Mouse (Mus musculus) mouse trophoblast stem cell (cell line): ENCODE data around the gene Zfp593.
"Not testable (repeated sequence)": the region's sequence is repeated elsewhere in the genome, so short reads cannot be mapped to it uniquely, and the experiment has no call there.

Experiments used
- in situ Hi-C, 2 experiments: fragments of 300-500 bp; cut with MseI, MboI; formaldehyde crosslinking; loops; 2 replicates in 1 of 2; 3 replicates in 1 of 2; pipeline ENCODE4 v1.15.1; 2025

Gene Zfp593

DNA sequence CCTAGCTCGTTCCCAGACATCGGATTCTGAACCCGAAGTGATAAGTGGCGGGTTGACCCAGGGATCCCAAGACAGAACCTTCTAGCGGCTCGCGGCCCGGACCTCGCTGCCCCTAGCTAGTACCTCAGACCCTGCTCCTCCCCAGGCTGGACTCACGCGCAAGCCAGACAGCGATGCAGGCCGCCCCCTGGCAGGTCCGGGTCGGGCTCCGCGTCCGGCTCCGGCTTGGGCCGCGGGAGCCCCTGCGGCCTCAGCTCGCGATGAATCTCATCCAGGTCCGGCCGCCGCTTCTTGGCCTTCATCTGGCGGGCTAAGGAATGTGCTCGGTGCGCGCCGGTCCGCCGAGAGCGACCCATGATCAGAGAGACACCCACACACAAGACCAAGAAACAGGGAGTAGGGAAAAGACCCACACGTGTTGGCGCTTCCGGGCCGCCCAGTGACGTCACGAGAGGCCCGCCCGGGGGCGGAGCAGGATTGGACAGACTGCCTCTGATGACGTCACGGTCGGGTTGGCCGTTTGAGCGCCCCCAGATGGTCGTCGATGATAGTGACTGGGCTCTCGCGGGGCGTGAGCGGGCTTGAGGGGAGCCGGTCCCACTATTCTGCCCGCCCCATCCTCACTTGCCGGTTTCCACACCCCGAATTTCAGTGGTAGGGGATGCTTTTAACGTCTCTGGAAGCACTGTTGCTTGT is at the start of gene Zfp593:
Gene Zfp593 (minus strand): TSS at position 445 of the 696 bp plus-strand sequence.
- in situ Hi-C loops = no loop called here

DNA sequence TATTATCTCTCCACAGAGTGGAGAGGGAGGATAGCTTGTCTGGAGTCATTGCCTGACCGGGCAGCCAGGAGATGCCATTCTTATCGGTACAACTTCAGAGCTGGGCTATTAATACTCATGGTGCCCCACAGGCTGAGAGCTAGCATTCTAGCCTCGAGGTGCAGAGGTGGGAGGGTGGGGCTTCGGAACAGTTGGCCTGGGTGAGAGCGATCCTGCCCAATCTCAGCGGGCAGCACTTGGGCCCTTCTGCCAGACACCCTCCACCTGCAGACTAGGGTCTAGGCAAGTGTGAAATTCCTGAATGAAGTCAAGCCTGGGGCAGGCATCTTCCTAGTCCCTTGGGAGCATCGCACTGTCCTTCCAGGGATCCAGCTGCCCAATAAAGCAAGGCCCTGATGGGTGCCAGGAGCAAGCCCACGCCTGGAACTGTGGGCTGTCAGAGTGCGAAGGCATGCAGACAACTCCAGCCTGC is 48.3 kb upstream of the Zfp593 start:
- in situ Hi-C loops = loop anchor here in 1 of 2 experiments (5.0 to 10.0 kb wide), 2 partner anchors 36 to 99 kb away; no protein-coding TSS in a partner anchor

DNA sequence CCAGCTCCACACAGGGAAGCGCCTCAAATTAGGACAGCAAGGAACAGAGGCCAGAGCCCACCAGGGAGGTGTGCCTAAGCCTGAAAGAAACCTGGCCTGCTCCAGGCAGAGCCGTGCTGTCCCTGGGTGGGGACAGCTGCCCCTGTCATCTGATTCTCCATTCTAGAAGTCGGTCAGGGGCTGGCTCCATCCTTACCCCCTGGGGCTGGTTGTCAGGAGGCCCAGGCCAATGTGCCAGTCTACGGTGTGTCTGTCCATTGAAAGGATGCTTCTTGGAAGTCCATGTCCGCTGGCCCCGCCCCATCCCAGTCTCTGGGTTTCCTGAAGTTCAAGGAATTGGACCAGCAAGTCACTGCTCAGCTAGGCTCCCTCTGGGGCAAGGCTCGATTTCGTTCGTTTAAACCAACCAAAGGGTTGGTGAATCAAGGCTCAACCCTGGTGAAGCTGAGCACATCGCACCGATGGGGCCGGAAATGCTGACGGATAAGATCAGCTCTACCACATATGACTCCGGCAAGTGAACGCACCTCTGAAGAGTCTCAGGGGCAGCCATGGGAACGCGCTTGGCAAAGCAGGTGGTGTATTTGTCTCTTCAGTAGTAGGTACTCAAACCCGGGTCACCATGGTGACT is 47.8 kb upstream of the Zfp593 start:
- in situ Hi-C loops = loop anchor here in 1 of 2 experiments (5.0 to 10.0 kb wide), 2 partner anchors 36 to 98 kb away; no protein-coding TSS in a partner anchor

DNA sequence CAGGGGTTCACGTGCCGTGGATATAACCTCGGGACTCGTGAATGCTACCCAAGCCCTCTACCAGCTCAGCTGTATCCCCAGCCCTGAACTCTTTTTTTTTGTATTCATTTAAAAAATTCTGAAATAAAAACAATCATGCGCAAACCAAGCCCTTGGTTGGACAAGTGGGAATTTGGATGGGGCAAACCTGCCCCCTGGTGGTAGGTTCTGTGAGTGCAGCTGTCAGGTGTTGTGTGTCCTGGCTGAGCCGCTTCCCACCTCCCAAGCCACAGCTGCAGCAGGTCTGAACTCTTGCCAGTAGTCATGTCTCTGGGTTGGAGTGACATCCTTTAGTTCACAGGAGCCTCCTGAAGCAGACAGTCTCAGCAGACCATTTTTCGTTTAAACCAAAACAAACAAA is 46.7 kb upstream of the Zfp593 start:
- in situ Hi-C loops = loop anchor here in 1 of 2 experiments (5.0 to 10.0 kb wide), 2 partner anchors 35 to 97 kb away; no protein-coding TSS in a partner anchor

DNA sequence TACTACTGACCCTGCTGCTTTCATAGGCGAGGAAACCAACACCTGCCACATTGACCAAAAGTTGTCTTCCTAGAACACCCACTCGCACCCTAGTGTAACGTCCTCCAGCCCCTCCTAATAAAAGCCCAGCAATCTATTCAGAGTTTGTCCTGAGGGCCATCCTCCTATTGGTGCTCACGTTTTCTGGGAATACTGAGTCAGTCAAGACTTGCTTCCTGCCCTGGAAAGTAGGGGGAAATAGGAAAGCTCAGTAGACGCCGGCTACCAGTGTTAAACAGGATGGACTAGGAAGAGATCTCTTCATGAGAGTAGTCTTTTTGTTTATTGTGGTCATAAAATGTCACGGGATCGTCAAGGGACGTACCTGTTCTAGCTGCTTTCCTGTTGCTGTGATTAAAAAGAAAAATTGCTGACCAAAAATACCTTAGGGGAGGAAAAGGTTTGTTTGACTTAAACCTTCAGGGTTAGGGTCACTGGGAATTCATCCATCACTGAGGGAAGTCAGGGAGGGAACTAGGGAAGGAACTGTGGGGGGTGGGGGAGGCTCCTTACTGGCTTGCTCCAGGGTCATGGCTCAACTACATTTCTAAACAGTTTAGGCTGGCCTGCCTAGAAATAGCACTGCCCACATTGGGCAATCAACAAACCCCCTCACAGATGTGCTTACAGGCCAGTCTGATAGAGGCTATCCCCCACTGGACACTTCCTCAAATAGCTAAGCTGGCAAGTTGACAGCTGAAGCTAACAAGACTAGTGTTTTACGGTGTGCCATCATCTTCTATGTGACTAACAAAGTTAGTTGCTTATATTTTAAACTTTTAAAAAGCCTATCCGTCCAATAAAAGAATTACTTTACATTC is 43.2 kb upstream of the Zfp593 start:
- in situ Hi-C loops = no loop called here

DNA sequence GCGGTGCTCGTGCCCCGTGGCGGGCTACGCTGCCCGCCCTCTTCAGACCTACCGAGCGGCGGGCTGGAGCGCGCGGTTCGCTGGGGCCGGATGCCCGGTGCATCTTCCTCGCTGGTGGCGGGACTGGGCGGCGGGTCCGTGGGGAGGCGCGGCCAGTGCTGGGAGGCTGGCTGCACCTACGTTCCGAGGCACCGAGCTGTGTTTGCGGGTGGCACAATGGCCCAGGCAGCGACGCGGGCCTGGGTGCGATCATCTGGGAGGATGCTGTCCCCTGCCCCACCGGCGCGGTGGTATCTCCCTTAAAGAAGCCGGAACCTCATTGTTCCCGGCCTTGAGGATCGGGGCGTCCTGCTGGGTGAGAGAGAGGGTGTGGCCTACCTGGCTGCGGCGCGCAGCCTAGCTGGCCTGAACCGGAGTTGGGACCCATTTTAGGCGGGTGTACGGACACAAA is 42.2 kb upstream of the Zfp593 start, which contains the start of gene Pdik1l:
Gene Pdik1l (minus strand): TSS at position 321 of the 451 bp plus-strand sequence.
- in situ Hi-C loops = no loop called here

DNA sequence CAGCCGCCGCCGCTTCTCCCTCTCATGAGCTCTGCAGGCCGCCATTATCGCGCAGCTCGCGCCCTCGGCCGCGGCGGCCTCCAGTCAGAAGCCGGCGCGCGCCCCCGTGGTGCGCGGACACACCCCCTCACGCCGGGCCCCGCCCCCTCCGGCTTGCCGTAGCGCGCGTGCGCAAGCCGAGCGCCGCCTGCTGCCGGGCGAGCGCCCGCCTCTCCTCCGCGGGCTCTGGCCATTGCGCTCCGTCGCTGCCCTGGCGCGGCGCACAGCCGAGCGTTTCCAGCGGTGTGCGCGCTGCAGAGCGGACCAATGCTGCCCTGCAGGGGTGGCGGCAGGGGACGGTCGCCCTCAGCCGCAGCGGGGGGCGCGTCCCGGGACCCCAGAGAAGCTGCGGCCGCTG is 41.8 kb upstream of the Zfp593 start:
- in situ Hi-C loops = no loop called here

DNA sequence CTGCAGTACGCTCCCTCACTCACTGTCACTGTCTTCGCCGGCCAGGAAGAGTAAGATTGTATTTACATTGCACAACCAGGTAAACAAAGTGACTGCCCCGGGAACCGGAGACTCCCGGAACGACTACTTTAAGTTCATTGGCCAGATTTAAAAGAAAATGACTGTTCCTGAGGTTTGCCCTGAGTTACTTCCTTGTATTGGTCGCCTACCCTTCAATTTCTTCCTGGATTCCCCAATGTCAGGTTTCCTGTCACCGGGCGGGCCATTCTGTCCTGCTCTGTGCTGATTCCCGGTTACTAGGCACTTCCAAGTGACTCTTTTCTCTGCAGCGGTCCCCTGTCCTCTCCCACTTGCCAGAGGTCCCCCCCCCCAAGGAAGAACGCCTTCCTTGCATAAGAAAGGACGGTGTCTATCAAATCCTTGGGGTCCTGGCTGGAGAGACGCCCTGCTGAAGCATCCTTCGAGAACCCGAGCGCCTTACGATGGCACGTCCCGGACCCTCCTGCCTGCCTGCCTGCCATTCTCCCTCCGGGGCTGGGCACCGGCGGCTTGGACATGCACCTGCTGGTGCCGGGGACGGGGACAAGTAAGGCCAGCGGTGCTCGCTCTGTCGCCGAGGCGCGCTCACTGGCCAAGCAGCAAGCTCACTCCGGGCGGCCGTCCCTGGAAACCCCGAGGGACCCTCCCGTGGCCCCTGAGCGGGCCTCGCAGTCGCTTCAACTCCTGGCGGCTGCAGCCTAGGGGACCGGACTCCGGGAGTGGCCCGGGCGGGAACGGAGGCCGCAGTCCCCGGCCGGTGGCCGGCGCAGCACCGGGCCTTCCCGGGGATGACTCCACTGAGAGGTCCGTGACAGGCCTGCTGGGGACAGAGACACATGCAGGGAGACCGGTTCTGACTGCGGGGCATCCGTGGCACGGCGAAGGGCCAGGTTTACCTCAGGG is 41.1 kb upstream of the Zfp593 start:
- in situ Hi-C loops = no loop called here

DNA sequence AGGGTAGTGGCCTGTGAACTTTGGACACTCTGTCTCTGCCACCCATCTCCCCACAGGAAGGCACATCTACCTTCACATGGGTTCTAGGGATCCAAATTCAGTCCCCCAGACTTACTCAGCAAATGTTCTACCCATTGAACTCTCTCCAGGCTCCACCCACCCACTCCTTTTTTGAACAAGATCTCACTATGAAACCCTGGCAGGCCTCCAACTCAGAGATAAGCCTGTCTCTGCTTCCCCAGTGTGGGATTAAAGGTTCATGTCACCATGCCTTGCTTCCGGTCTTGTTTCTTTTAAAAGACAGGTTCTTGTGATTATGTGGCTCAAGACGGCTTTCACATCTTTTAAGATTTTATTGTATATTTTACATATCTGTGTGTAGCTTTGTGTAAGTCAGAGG is 39.5 kb upstream of the Zfp593 start:
- in situ Hi-C loops = no loop called here

DNA sequence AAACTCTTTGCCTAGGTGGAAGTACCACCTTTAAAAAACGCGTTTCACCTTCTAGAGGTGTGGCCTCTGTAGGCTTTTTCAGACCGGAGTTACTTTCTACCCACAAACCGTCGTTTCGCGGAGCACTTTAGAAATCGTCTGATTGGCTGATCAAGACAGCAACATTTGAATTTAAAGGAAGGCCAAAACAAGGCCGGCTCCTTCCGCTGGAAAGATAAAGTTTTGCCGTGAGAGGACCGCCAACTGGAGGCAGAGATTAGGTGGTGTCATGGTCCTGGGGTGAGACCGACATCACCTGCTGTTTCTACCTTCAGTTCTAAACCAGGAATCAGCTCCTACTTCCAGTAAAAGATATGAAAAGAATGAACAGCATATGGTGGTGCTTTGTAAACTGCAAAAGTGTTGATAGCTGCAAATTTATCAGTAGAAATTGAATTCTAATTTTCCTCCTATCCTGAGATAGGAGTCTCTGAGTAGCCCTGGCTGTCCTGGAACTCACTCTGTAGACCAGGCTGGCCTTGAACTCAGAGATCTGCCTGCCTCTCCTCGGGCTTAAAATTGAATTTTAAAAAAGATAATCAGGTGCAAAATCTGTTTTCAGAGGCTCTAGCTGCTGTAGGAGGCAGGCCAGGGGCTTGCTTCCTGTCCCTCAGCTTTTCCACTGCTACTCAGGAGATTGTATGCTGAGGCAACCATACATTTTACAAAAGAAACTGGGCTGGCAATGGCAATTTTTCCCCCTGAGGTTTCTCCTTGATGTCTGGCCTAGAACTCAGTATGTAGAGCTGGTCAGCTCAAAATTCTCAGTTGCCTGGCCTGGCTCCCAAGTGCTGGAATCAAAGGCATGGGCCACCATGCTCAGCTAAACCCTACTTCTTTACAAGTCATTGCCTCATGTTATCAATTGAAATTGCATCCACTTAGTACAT is 28.3 kb upstream of the Zfp593 start:
- in situ Hi-C loops = no loop called here

DNA sequence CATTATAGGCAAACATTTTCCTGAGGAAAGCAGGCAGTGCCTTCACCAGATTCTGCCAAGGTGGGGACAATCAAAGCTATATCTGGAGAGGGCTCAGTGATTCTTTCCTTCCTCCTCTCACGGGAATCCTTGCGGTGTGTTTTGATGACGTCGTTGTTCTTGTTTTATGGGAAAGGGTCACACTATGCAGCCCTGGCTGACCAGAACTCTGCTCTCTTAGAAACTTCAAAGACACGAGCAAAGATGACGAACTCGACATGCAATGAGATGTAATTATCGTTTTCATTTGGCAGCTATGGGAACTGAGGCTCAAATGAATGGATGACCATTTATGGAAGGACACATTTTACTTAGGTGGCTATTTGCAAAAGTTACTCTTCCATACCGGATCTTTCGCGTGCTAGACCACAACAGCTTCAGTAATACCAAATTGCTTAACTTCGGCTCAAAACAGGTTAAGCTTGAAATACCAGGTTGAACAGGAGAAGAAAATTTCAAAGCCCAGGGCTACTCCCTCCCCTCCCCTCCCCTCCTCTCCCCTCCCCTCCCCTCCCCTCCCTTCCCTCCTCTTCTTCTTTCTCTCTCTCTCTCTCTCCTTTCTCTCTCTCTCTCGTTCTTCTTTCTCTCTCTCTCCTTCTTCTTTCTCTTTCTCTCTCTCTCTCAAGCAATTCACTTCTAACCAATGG is 27.5 kb upstream of the Zfp593 start:
- in situ Hi-C loops = no loop called here

DNA sequence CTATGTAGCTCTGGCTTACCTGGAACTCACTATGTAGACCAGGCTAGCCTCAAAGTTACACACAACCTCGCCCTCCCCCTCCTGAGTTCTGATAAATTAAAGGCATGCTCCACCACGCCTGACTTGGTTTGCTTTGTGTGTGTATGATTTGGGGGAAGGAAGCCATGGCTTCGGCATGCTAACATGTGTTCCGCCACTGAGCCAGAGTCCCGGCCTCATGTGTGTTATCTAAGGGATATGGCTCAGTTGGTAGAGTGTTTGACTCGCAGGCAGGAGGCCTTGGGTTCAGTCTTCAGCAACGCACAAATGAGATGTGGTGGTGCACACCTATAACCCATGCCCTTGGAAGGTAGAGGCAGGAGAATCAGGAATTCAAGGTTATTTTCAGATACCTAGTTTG is 26.6 kb upstream of the Zfp593 start:
- in situ Hi-C loops = no loop called here

DNA sequence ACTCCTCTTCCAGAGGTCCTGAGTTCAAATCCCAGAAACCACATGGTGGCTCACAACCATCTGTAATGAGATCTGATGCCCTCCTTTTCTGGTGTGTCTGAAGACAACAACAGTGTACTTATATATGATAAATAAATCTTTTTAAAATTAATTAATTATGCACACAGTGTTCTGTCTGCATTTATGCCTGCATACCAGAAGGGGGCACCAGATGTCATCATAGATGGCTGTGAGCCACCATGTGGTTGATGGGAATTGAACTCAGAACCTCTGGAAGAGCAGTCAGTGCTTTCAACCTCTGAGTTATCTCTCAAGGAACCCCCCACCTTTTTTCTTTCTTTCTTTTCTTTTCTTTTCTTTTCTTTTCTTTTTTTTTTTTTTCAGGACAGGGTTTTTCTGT is 24.2 kb upstream of the Zfp593 start:
- in situ Hi-C loops = not testable (repeated sequence)

DNA sequence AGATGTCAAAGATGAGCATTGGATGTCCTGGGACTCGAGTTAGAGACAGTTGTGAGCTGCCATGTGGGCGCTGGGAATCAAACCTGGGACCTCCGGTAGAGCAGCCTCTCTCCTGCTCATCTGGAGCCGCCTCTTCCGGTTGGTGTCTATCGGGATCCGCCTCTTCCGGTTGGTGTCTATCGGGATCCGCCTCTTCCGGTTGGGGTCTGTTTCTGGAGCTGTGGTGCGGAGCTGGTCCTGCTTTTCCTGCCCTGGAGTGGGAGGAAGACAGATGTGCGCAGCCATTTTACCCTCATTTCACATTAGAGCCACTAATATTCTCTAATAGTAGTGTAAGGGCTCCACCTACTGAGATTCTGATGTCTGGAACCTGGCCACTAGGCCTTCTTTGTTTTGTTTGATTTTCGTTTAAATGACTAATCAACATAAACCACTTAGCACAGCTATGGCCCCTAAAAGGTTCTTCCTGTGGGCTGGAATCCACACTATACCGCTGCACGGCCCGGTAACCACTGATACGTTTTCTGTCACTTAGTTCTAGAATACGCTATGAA is 22.8 kb upstream of the Zfp593 start:
- in situ Hi-C loops = no loop called here

DNA sequence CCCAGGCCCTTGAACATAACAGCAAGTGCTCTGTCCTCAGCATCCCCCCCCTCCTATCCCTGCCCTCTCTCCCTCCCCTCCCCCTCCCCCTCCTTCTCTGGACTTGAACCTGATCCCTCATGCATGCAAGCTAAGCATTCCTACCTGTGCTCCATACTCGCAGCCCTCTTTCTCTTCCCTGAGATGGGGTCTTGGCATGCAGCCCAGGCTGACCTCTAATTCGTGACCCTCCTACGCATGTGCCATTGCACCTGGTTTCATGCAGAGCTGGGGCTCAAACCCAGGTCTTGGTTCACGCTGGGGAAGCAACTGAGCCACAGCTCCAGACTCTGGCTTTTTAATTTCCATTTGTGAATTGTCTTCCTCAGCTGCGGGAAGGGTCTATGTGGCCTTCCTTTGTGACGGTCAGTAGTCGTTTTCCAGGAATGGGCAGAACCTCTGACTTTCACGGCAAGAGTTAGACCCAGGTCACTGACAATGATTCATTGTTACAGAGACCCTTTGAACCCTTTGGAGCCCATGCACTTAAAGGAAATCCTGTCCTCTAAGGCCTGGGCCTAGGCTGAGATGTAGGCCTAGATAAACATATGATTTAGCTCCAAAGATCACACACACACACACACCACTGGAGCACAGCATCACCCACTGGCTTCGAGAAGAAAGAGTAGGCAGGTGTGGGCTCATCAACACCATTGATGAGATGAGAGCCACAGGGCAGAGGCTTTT is 20.6 kb upstream of the Zfp593 start:
- in situ Hi-C loops = no loop called here

DNA sequence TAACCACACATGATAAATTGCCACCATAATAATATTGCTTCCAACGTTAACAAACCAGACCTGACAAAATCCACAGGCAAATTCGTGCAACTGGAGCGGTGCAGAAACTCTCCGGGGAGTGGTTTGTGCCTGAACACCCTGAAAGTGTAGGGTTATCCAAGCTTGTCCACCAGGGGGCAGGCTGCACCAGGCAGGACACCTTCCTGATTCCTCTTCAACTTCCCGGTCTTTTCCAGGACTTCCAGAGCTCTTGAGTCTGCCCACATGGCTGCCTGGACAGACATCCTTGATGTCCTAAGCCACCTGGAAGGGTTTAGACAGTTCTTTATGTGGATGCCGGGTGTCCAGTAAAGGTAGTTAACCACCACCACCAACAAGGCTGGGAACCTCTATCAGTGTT is 17.8 kb upstream of the Zfp593 start:
- in situ Hi-C loops = no loop called here

DNA sequence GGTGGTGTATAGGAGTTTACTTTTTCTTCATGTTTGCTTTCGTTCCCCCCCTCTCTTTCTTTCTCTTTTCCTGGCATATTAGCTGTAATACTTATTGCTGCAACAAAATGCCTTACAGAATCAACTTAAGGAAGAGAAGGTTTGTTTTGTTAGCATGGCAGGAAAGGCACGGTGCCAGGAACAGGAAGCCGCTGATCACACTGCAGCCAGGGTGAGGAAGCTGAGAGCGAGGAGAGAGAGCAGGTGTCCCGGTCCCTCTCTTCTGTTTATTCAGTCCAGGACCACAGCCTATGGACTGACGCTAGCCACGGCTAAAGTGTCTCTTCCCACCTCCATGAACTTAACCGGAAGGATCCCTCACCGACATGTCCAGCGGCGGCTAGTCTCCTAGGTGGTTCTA is 13.0 kb upstream of the Zfp593 start:
- in situ Hi-C loops = loop anchor here in 1 of 2 experiments (5.0 kb wide), 1 partner anchor 34 kb away; no protein-coding TSS in a partner anchor
